Mouse (Mus musculus): ENCODE data around the gene Dchs1. TPM values are rescaled to one million over a fixed set of nuclear protein-coding genes. Genes with fewer than 3 reads are reported as not detected.

Gene Dchs1
- total and polyA plus RNA-seq, 2 experiments from 2014 or later, result 6.6 to 109 TPM

DNA sequence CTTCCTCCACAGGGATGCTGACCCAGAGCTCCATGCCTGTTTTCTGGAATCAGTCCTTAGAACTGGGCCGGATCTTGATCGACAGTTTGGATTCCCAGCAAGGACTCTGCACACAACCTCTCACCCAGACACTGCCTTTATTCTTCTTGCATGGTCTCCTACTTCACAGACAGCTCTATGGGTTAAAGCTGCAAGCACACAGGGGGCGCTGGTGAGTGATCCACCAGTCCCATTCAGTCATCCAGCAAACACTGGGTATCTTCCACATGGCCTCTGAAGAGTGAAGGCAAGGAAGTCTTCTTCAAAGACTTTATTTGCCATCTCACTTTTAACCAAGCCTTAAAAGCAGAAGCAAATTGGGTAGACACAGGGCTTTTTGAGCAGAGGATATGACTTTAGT lies 72.1 kb downstream of the Dchs1 start:
- TF ChIP-seq CTCF (IDR thresholded peaks at IDR 0.05; ENCODE audit: low read depth), result no peak
- no peaks in the 10 kb centered on the region for H3K36me3 ChIP-seq (ENCODE audit: insufficient read depth, low read length)
- H3K27ac ChIP-seq, result no peak overlapping the region
- no peak overlapping the region for H3K4me3 ChIP-seq (ENCODE audit: low read length)
- no peak overlapping the region for H3K9ac ChIP-seq (replicated peaks; ENCODE audit: low read length)
- 53% methylated on average over 3 of the region's 3 CpGs for WGBS
- H3K27me3 ChIP-seq (ENCODE audit: insufficient read depth, low read length), result no peaks in the 10 kb centered on the region
- H3K9me3 ChIP-seq (ENCODE audit: low read length), result no peaks in the 10 kb centered on the region
- no peaks in the 10 kb centered on the region for H3K4me1 ChIP-seq (ENCODE audit: insufficient read depth, low read length)
- no peak for DNase-seq (ENCODE audit: low spot score)
- H3K4me2 ChIP-seq (ENCODE audit: low read depth, low read length), result no peak overlapping the region
- no peak for ATAC-seq

DNA sequence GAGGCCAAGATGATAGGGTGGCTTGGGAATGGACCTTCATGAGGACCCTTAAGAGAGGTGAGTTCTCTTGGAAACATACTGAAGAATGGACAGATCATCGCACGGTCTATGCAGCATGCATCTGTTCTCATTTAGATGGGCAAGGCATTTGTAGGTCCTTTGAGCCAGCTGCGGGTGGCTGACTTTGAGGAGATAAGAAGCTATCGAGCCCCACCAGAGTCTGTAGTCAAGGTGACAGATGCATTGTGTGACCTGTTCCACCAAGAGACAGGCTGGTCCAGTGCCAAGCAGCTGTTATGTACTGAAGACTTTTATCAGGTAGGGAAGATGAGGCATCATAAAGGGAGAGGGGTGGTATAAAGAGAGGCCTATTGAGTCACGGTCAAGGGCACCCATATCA lies 78.7 kb downstream of the Dchs1 start:
- H3K27ac ChIP-seq, result no peak overlapping the region
- no peaks in the 10 kb centered on the region for H3K27me3 ChIP-seq (ENCODE audit: insufficient read depth, low read length)
- no peaks in the 10 kb centered on the region for H3K36me3 ChIP-seq (ENCODE audit: insufficient read depth, low read length)
- no peak overlapping the region for H3K4me3 ChIP-seq (ENCODE audit: low read length)
- no peak for ATAC-seq
- no peaks in the 10 kb centered on the region for H3K4me1 ChIP-seq (ENCODE audit: insufficient read depth, low read length)
- TF ChIP-seq CTCF (IDR thresholded peaks at IDR 0.05; ENCODE audit: low read depth), result no peak
- H3K9me3 ChIP-seq (ENCODE audit: low read length), result no peaks in the 10 kb centered on the region
- DNase-seq (ENCODE audit: low spot score), result no peak
- H3K9ac ChIP-seq (replicated peaks; ENCODE audit: low read length), result no peak overlapping the region
- no peak overlapping the region for H3K4me2 ChIP-seq (ENCODE audit: low read depth, low read length)
- 94% methylated on average over 5 of the region's 5 CpGs for WGBS

DNA sequence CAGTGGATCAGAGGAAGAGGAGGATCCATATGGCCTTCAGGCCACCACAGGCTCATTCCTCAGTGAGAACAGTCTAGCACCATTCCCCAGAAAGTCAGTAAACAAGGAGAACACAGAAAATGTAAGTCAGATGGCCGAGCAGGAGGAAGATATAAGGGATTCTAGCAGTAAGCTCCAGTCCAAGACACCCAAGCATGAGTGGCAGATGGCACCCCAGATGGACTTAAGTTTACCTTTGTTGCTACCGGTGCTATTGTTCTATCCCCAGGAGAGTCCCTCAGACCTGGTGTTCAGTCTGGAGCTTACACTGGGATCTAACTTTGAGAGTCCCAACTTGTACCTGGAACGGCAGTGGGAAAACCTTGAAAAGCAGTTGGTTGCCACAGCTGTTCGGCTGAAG lies 83.6 kb downstream of the Dchs1 start:
- Histone ChIP-seq H3K9ac (replicated peaks; ENCODE audit: low read length) (no peak overlapping the region), H3K36me3 (ENCODE audit: insufficient read depth, low read length) (no peaks in the 10 kb centered on the region), H3K27ac (no peak overlapping the region), H3K27me3 (ENCODE audit: insufficient read depth, low read length) (no peaks in the 10 kb centered on the region), H3K9me3 (ENCODE audit: low read length) (no peaks in the 10 kb centered on the region), H3K4me1 (ENCODE audit: insufficient read depth, low read length) (no peaks in the 10 kb centered on the region), H3K4me2 (ENCODE audit: low read depth, low read length) (no peak overlapping the region), H3K4me3 (ENCODE audit: low read length) (no peak overlapping the region)
- ATAC-seq (no peak), DNase-seq (ENCODE audit: low spot score) (no peak)
- WGBS, result 81% methylated on average over 4 of the region's 4 CpGs
- TF ChIP-seq CTCF (IDR thresholded peaks at IDR 0.05; ENCODE audit: low read depth), result no peak

DNA sequence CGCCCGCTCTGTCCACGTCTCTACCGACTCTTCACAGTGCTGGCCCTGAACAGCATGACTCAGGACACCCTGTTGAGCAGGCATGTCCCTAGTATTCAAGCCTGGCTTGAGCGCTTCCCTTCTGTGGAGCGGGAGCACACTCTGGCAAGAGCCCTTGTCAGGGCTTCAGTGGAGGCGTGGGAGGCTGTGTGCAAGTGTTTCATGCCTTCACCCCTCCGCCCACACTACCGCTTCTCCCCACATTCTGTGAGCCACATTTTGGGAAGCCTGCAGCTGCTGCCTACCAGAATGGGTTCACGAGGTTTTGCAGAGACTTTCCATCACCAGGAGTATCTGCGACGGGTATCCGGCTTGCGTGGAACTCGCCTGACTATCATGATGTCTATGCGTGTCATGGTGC lies 84.3 kb downstream of the Dchs1 start:
- no peak for ATAC-seq
- no peak for DNase-seq (ENCODE audit: low spot score)
- 85% methylated on average over 16 of the region's 16 CpGs for WGBS

More for the DNA sequence above, 84.3 kb downstream of the Dchs1 start:
- no peak overlapping the region for H3K27ac ChIP-seq
- no peak overlapping the region for H3K4me3 ChIP-seq (ENCODE audit: low read length)
- no peak for TF ChIP-seq CTCF (IDR thresholded peaks at IDR 0.05; ENCODE audit: low read depth)
- H3K4me1 ChIP-seq (ENCODE audit: insufficient read depth, low read length), result no peaks in the 10 kb centered on the region
- no peaks in the 10 kb centered on the region for H3K36me3 ChIP-seq (ENCODE audit: insufficient read depth, low read length)
- H3K27me3 ChIP-seq (ENCODE audit: insufficient read depth, low read length), result no peaks in the 10 kb centered on the region
- H3K9ac ChIP-seq (replicated peaks; ENCODE audit: low read length), result no peak overlapping the region
- H3K4me2 ChIP-seq (ENCODE audit: low read depth, low read length), result no peak overlapping the region
- H3K9me3 ChIP-seq (ENCODE audit: low read length), result no peaks in the 10 kb centered on the region

Other genes with a start within 250 kb of the Dchs1 start
- 177 and 178 TPM in 2 replicates for gene Smpd1, start 233.3 kb downstream of the Dchs1 start, total RNA-seq (2014; rRNA removed)
- 103 and 108 TPM in 2 replicates for gene Smpd1, start 233.3 kb downstream of the Dchs1 start, polyA plus RNA-seq (2015; fragmentation: Nextera tagmentation; extraction: Ambion mirVana)
- gene Apbb1, start 206.0 kb downstream of the Dchs1 start, total RNA-seq (2014; rRNA removed), result 512 and 570 TPM in 2 replicates
- gene Apbb1, start 206.0 kb downstream of the Dchs1 start, polyA plus RNA-seq (2015; fragmentation: Nextera tagmentation; extraction: Ambion mirVana), result 306 and 307 TPM in 2 replicates
- gene Hpx, start 187.5 kb downstream of the Dchs1 start, total RNA-seq (2014; rRNA removed), result 0.36 TPM in 1 of 2 replicates, not detected in the other
- 0.11 TPM in 1 of 2 replicates, not detected in the other for gene Hpx, start 187.5 kb downstream of the Dchs1 start, polyA plus RNA-seq (2015; fragmentation: Nextera tagmentation; extraction: Ambion mirVana)
- gene Trim3, start 154.1 kb downstream of the Dchs1 start, total RNA-seq (2014; rRNA removed), result 169 and 174 TPM in 2 replicates
- 97.9 and 106 TPM in 2 replicates for gene Trim3, start 154.1 kb downstream of the Dchs1 start, polyA plus RNA-seq (2015; fragmentation: Nextera tagmentation; extraction: Ambion mirVana)
- gene Timm10b, start 147.6 kb downstream of the Dchs1 start, total RNA-seq (2014; rRNA removed), result 49.6 and 63.9 TPM in 2 replicates
- gene Timm10b, start 147.6 kb downstream of the Dchs1 start, polyA plus RNA-seq (2015; fragmentation: Nextera tagmentation; extraction: Ambion mirVana), result 179 and 181 TPM in 2 replicates
- 67.5 and 103 TPM in 2 replicates for gene Arfip2, start 147.2 kb downstream of the Dchs1 start, total RNA-seq (2014; rRNA removed)
- gene Arfip2, start 147.2 kb downstream of the Dchs1 start, polyA plus RNA-seq (2015; fragmentation: Nextera tagmentation; extraction: Ambion mirVana), result 82.5 and 82.8 TPM in 2 replicates
- gene Gm45799, start 147.1 kb downstream of the Dchs1 start, total RNA-seq (2014; rRNA removed), result 16.1 and 51.9 TPM in 2 replicates
- gene Gm45799, start 147.1 kb downstream of the Dchs1 start, polyA plus RNA-seq (2015; fragmentation: Nextera tagmentation; extraction: Ambion mirVana), result 25.1 and 33.3 TPM in 2 replicates
- gene Dnhd1, start 136.8 kb downstream of the Dchs1 start, total RNA-seq (2014; rRNA removed), result 2.9 and 5.4 TPM in 2 replicates
- gene Dnhd1, start 136.8 kb downstream of the Dchs1 start, polyA plus RNA-seq (2015; fragmentation: Nextera tagmentation; extraction: Ambion mirVana), result 0.67 and 1.0 TPM in 2 replicates
- 128 and 134 TPM in 2 replicates for gene Ilk, start 51.1 kb downstream of the Dchs1 start, total RNA-seq (2014; rRNA removed)
- 159 and 165 TPM in 2 replicates for gene Ilk, start 51.1 kb downstream of the Dchs1 start, polyA plus RNA-seq (2015; fragmentation: Nextera tagmentation; extraction: Ambion mirVana)
- 14.5 TPM in 2 replicates for gene Rrp8, start 50.3 kb downstream of the Dchs1 start, total RNA-seq (2014; rRNA removed)
- 18.9 and 20.8 TPM in 2 replicates for gene Rrp8, start 50.3 kb downstream of the Dchs1 start, polyA plus RNA-seq (2015; fragmentation: Nextera tagmentation; extraction: Ambion mirVana)
- 83.8 and 111 TPM in 2 replicates for gene Taf10, start 43.3 kb downstream of the Dchs1 start, total RNA-seq (2014; rRNA removed)
- 120 and 124 TPM in 2 replicates for gene Taf10, start 43.3 kb downstream of the Dchs1 start, polyA plus RNA-seq (2015; fragmentation: Nextera tagmentation; extraction: Ambion mirVana)
- gene Tpp1, start 35.4 kb downstream of the Dchs1 start, total RNA-seq (2014; rRNA removed), result 64.6 and 74.7 TPM in 2 replicates
- 47.1 and 53.7 TPM in 2 replicates for gene Tpp1, start 35.4 kb downstream of the Dchs1 start, polyA plus RNA-seq (2015; fragmentation: Nextera tagmentation; extraction: Ambion mirVana)
- 6.6 and 20.1 TPM in 2 replicates for gene Mrpl17, start 23.4 kb upstream of the Dchs1 start, total RNA-seq (2014; rRNA removed)
- gene Mrpl17, start 23.4 kb upstream of the Dchs1 start, polyA plus RNA-seq (2015; fragmentation: Nextera tagmentation; extraction: Ambion mirVana), result 225 and 226 TPM in 2 replicates
- 0.47 and 0.68 TPM in 2 replicates for gene Gm4070, start 166.3 kb upstream of the Dchs1 start, total RNA-seq (2014; rRNA removed)
- 0.15 and 0.16 TPM in 2 replicates for gene Gm4070, start 166.3 kb upstream of the Dchs1 start, polyA plus RNA-seq (2015; fragmentation: Nextera tagmentation; extraction: Ambion mirVana)

Measured in hindbrain, postnatal 0 days (tissue).